ENCODE assay signal across 19 mouse cellular contexts in genomic region chr9:71070628-71071027, GRCm38 (mm10).
"Had no signal": no experiment of that assay in that cellular context is flagged by ENCODE, and none has a peak within 500 bp of the region (broad histone marks: within the 10 kb centered on the region; RNA-seq: fewer than 3 reads in every experiment).

No protein-coding gene starts in this region.

- DNase-seq: kidney, postnatal 25 days; layer of hippocampus, adult 9-11 months; lung, adult 18-20 months; retina, postnatal 1 day; right cerebral cortex, postnatal 25 days; spleen, adult 18-20 months; thymus, postnatal 25 days had no signal

- H3K4me3 ChIP-seq: layer of hippocampus, adult 2 months; liver, embryonic 15.5 days; lung, embryonic 15.5 days; megakaryocyte, embryonic 14.5 days; midbrain, embryonic 10.5 days; midbrain, embryonic 13.5 days; myocyte; neural tube, embryonic 13.5 days; stomach, embryonic 15.5 days had no signal

- H3K27ac ChIP-seq: kidney, postnatal 0 days; layer of hippocampus, adult 2 months; liver, embryonic 15.5 days; lung, embryonic 15.5 days; macrophage; midbrain, embryonic 10.5 days; midbrain, embryonic 13.5 days; neural tube, embryonic 13.5 days; stomach, embryonic 15.5 days had no signal

- ATAC-seq: midbrain, embryonic 13.5 days; midbrain, embryonic 16.5 days had no signal

- H3K27me3 ChIP-seq: liver, embryonic 15.5 days; lung, embryonic 15.5 days; midbrain, embryonic 13.5 days; neural tube, embryonic 13.5 days; stomach, embryonic 15.5 days had no signal

- H3K9me3 ChIP-seq: liver, embryonic 15.5 days; lung, embryonic 15.5 days; midbrain, embryonic 10.5 days; midbrain, embryonic 13.5 days; neural tube, embryonic 13.5 days; stomach, embryonic 15.5 days had no signal

- H3K36me3 ChIP-seq: liver, embryonic 15.5 days; lung, embryonic 15.5 days; midbrain, embryonic 10.5 days; midbrain, embryonic 13.5 days; neural tube, embryonic 13.5 days; stomach, embryonic 15.5 days had no signal

- H3K9ac ChIP-seq: liver, embryonic 15.5 days; lung, embryonic 15.5 days; midbrain, embryonic 13.5 days; neural tube, embryonic 13.5 days; stomach, embryonic 15.5 days had no signal

- H3K4me1 ChIP-seq: liver, embryonic 15.5 days; lung, embryonic 15.5 days; stomach, embryonic 15.5 days had no signal

- H3K4me2 ChIP-seq: liver, embryonic 15.5 days; lung, embryonic 15.5 days; midbrain, embryonic 13.5 days; neural tube, embryonic 13.5 days; stomach, embryonic 15.5 days had no signal
